Mouse (Mus musculus) forebrain, embryonic 15.5 days (tissue): ENCODE measurements around the gene Bet1l. TPM values are rescaled to one million over a fixed set of nuclear protein-coding genes. Genes with fewer than 3 reads are reported as not detected.

ENCODE experiments used
- ATAC-seq: fragments of 200-750 bp; cut with Nextera tagmentation; replicated peaks from 2 replicates; pipeline ENCODE4 v1.8.0; 2017; ENCODE audit warnings: mild to moderate bottlenecking, moderate TSS enrichment, moderate library complexity
- H3K27ac ChIP-seq: fragments of 300-500 bp; sonication (generic); replicated peaks from 2 replicates; pipeline ENCODE4 v1.5.1; 2015; ENCODE audit warnings: mild to moderate bottlenecking, inconsistent platforms
- H3K27me3 ChIP-seq: fragments of 300-500 bp; sonication (generic); 2 replicates; pipeline ENCODE4 v1.6.1; 2015; ENCODE audit warnings: inconsistent platforms
- H3K36me3 ChIP-seq: fragments of 300-500 bp; sonication (generic); 2 replicates; pipeline ENCODE4 v1.6.1; 2015; ENCODE audit warnings: mild to moderate bottlenecking, inconsistent platforms
- H3K4me1 ChIP-seq: fragments of 300-500 bp; sonication (generic); 2 replicates; pipeline ENCODE4 v1.6.1; 2015; ENCODE audit warnings: inconsistent platforms
- H3K4me2 ChIP-seq: fragments of 300-500 bp; sonication (generic); replicated peaks from 2 replicates; pipeline ENCODE4 v1.6.1; 2015; ENCODE audit warnings: mild to moderate bottlenecking, inconsistent platforms
- H3K4me3 ChIP-seq: fragments of 300-500 bp; sonication (generic); 2 replicates; pipeline ENCODE4 v1.5.1; 2015; ENCODE audit warnings: mild to moderate bottlenecking, inconsistent platforms
- H3K9ac ChIP-seq: fragments of 300-500 bp; sonication (generic); replicated peaks from 2 replicates; pipeline ENCODE4 v1.6.1; 2015; ENCODE audit warnings: mild to moderate bottlenecking, inconsistent platforms
- H3K9me3 ChIP-seq: fragments of 300-500 bp; sonication (generic); 2 replicates; pipeline ENCODE4 v1.6.1; 2016; ENCODE audit warnings: inconsistent platforms
- WGBS: fragments of 180-500 bp; shearing (Covaris S2); methylation state at CpG from one replicate; pipeline ENCODE4 v1.1.7; 2015; ENCODE audit warnings: mixed read lengths; 5-methylcytosine and 5-hydroxymethylcytosine counted together
- polyA plus RNA-seq: library from polyadenylated mRNA; unstranded; fragments of >200 nt; fragmentation: Nextera tagmentation; extraction: Ambion mirVana; gene quantifications from 2 replicates; pipeline ENCODE4 v1.2.1, GENCODE M21; 2015

Gene Bet1l
- polyA plus RNA-seq, 1 experiment from 2014 or later, result 46.9 TPM

GRCm38 (mm10) chr7:140821305-140821652 is 36.1 kb downstream of the Bet1l start:
- no peaks in the 10 kb centered on the region for H3K36me3 ChIP-seq
- 30% methylated on average over 5 of the region's 5 CpGs for WGBS
- H3K4me1 ChIP-seq, result peaks cover 12% of the 10 kb centered on the region
- peak overlapping the region; percentile 52 for H3K4me3 ChIP-seq
- H3K27ac ChIP-seq, result peak overlapping the region; percentile 79
- H3K9ac ChIP-seq, result peak overlapping the region; percentile 62
- H3K4me2 ChIP-seq, result peak overlapping the region; percentile 69
- no peaks in the 10 kb centered on the region for H3K27me3 ChIP-seq
- no peaks in the 10 kb centered on the region for H3K9me3 ChIP-seq
- peak; percentile 57 for ATAC-seq

- no peak overlapping the region for H3K9ac ChIP-seq
- H3K27ac ChIP-seq, result no peak overlapping the region
- no peak overlapping the region for H3K4me3 ChIP-seq
- no peaks in the 10 kb centered on the region for H3K27me3 ChIP-seq
- H3K36me3 ChIP-seq, result no peaks in the 10 kb centered on the region
- H3K4me1 ChIP-seq, result peaks cover 12% of the 10 kb centered on the region
- no peaks in the 10 kb centered on the region for H3K9me3 ChIP-seq
- 62% methylated on average over 4 of the region's 4 CpGs for WGBS
- H3K4me2 ChIP-seq, result no peak overlapping the region
- no peak for ATAC-seq
Observed at GRCm38 (mm10) chr7:140820173-140820572, 37.2 kb downstream of the Bet1l start.

GRCm38 (mm10) chr7:140812850-140813249 is 44.5 kb downstream of the Bet1l start:
- no peak overlapping the region for H3K4me3 ChIP-seq
- H3K9me3 ChIP-seq, result no peaks in the 10 kb centered on the region
- H3K4me2 ChIP-seq, result no peak overlapping the region
- no peak overlapping the region for H3K27ac ChIP-seq
- no peaks in the 10 kb centered on the region for H3K4me1 ChIP-seq
- ATAC-seq, result no peak
- no peaks in the 10 kb centered on the region for H3K27me3 ChIP-seq
- H3K9ac ChIP-seq, result no peak overlapping the region
- H3K36me3 ChIP-seq, result peaks cover 20% of the 10 kb centered on the region
- 93% methylated on average over 12 of the region's 12 CpGs for WGBS

- Histone ChIP-seq H3K4me3 (no peak overlapping the region), H3K9ac (no peak overlapping the region), H3K4me1 (no peaks in the 10 kb centered on the region), H3K27me3 (no peaks in the 10 kb centered on the region), H3K27ac (no peak overlapping the region), H3K36me3 (peaks cover 20% of the 10 kb centered on the region), H3K4me2 (no peak overlapping the region), H3K9me3 (no peaks in the 10 kb centered on the region)
- ATAC-seq, result no peak
- 83% methylated on average over 13 of the region's 13 CpGs for WGBS
Observed at GRCm38 (mm10) chr7:140811714-140812113, 45.7 kb downstream of the Bet1l start.

GRCm38 (mm10) chr7:140810496-140810895 is 46.9 kb downstream of the Bet1l start:
- no peak for ATAC-seq
- H3K36me3 ChIP-seq, result peaks cover 20% of the 10 kb centered on the region
- H3K27me3 ChIP-seq, result no peaks in the 10 kb centered on the region
- WGBS, result 92% methylated on average over 6 of the region's 6 CpGs
- no peak overlapping the region for H3K4me2 ChIP-seq
- H3K4me3 ChIP-seq, result no peak overlapping the region
- H3K27ac ChIP-seq, result no peak overlapping the region
- no peak overlapping the region for H3K9ac ChIP-seq
- H3K4me1 ChIP-seq, result no peaks in the 10 kb centered on the region
- no peaks in the 10 kb centered on the region for H3K9me3 ChIP-seq

GRCm38 (mm10) chr7:140805704-140806103 is 51.7 kb downstream of the Bet1l start:
- H3K9ac ChIP-seq, result no peak overlapping the region
- H3K4me1 ChIP-seq, result no peaks in the 10 kb centered on the region
- no peak overlapping the region for H3K4me3 ChIP-seq
- 17% methylated on average over 1 of the region's 1 CpGs for WGBS
- no peak overlapping the region for H3K4me2 ChIP-seq
- no peak overlapping the region for H3K27ac ChIP-seq
- H3K9me3 ChIP-seq, result no peaks in the 10 kb centered on the region
- H3K27me3 ChIP-seq, result no peaks in the 10 kb centered on the region
- no peaks in the 10 kb centered on the region for H3K36me3 ChIP-seq
- no peak for ATAC-seq

Other genes starting within 250 kb of the Bet1l start
- gene Olfr61, start 228.6 kb downstream of the Bet1l start, polyA plus RNA-seq, result not detected in 2 replicates
- gene Olfr53, start 211.1 kb downstream of the Bet1l start, polyA plus RNA-seq, result not detected in 2 replicates
- gene Olfr539, start 197.6 kb downstream of the Bet1l start, polyA plus RNA-seq, result 0.01 TPM in 1 of 2 replicates, not detected in the other
- not detected in 2 replicates for gene Olfr45, start 175.6 kb downstream of the Bet1l start, polyA plus RNA-seq
- not detected in 2 replicates for gene Olfr541, start 160.3 kb downstream of the Bet1l start, polyA plus RNA-seq
- not detected in 2 replicates for gene Cyp2e1, start 93.8 kb downstream of the Bet1l start, polyA plus RNA-seq
- gene Syce1, start 69.7 kb downstream of the Bet1l start, polyA plus RNA-seq, result 0.13 and 0.55 TPM in 2 replicates
- gene Zfp941, start 35.4 kb downstream of the Bet1l start, polyA plus RNA-seq, result 11.1 and 12.7 TPM in 2 replicates
- not detected in 2 replicates for gene Urah, start 22.6 kb downstream of the Bet1l start, polyA plus RNA-seq
- not detected in 2 replicates for gene Scgb1c1, start 12.0 kb downstream of the Bet1l start, polyA plus RNA-seq
- gene Odf3, start 9.8 kb downstream of the Bet1l start, polyA plus RNA-seq, result 0.10 TPM in 1 of 2 replicates, not detected in the other
- not detected in 2 replicates for gene Gm45785, start 1.2 kb downstream of the Bet1l start, polyA plus RNA-seq
- gene Ric8a, start 620 bp downstream of the Bet1l start, polyA plus RNA-seq, result 91.2 and 96.9 TPM in 2 replicates
- 283 and 287 TPM in 2 replicates for gene Psmd13, start 24.4 kb upstream of the Bet1l start, polyA plus RNA-seq
- 33.6 and 36.5 TPM in 2 replicates for gene Sirt3, start 24.7 kb upstream of the Bet1l start, polyA plus RNA-seq
- gene Cox8b, start 42.9 kb upstream of the Bet1l start, polyA plus RNA-seq, result not detected in 2 replicates
- gene Nlrp6, start 63.3 kb upstream of the Bet1l start, polyA plus RNA-seq, result 0.24 and 0.28 TPM in 2 replicates
- 8.5 and 8.7 TPM in 2 replicates for gene Pgghg, start 83.8 kb upstream of the Bet1l start, polyA plus RNA-seq
- gene Ifitm5, start 92.7 kb upstream of the Bet1l start, polyA plus RNA-seq, result 0.51 and 0.70 TPM in 2 replicates
- gene Gm45717, start 98.4 kb upstream of the Bet1l start, polyA plus RNA-seq, result not detected in 2 replicates
- 126 and 142 TPM in 2 replicates for gene Ifitm2, start 98.4 kb upstream of the Bet1l start, polyA plus RNA-seq
- 6.5 and 7.6 TPM in 2 replicates for gene Ifitm1, start 109.6 kb upstream of the Bet1l start, polyA plus RNA-seq
- gene Ifitm3, start 153.2 kb upstream of the Bet1l start, polyA plus RNA-seq, result 21.7 and 24.9 TPM in 2 replicates
- gene Ifitm6, start 160.3 kb upstream of the Bet1l start, polyA plus RNA-seq, result not detected in 2 replicates
- not detected in 2 replicates for gene Gm17387, start 171.6 kb upstream of the Bet1l start, polyA plus RNA-seq
- gene B4galnt4, start 203.5 kb upstream of the Bet1l start, polyA plus RNA-seq, result 47.3 and 50.0 TPM in 2 replicates
- not detected in 2 replicates for gene Pkp3, start 220.6 kb upstream of the Bet1l start, polyA plus RNA-seq
- gene Sigirr, start 243.0 kb upstream of the Bet1l start, polyA plus RNA-seq, result 1.8 and 2.0 TPM in 2 replicates